Mouse (Mus musculus) embryonic facial prominence, embryonic 11.5 days (tissue): Measurements from ENCODE around the gene Podnl1. TPM values are rescaled to one million over a fixed set of nuclear protein-coding genes. Genes with fewer than 3 reads are reported as not detected.

Experiments used
- ATAC-seq: fragments of 200-750 bp; cut with Nextera tagmentation; replicated peaks from 2 replicates; pipeline ENCODE4 v1.8.0; 2017; ENCODE audit warnings: low read depth; ENCODE audit not compliant: insufficient number of reproducible peaks, low FRiP score, low TSS enrichment
- DNase-seq: peaks from one replicate; pipeline ENCODE4 v3.0.0-alpha.2; 2015; ENCODE audit warnings: low spot score
- H3K27ac ChIP-seq: fragments of 300-500 bp; sonication (generic); replicated peaks from 2 replicates; pipeline ENCODE4 v1.5.1; 2014; ENCODE audit warnings: mild to moderate bottlenecking, low read depth, low read length, control low read depth
- H3K27me3 ChIP-seq: fragments of 300-500 bp; sonication (generic); 2 replicates; pipeline ENCODE4 v1.6.1; 2014; ENCODE audit warnings: mild to moderate bottlenecking, low read length, moderate library complexity, mixed read lengths; ENCODE audit not compliant: control insufficient read depth, insufficient read depth
- H3K36me3 ChIP-seq: fragments of 300-500 bp; sonication (generic); replicated peaks from 2 replicates; pipeline ENCODE4 v1.6.1; 2014; ENCODE audit warnings: low read depth, mild to moderate bottlenecking, low read length, moderate library complexity, mixed read lengths; ENCODE audit not compliant: control insufficient read depth, insufficient read depth
- H3K4me1 ChIP-seq: fragments of 300-500 bp; sonication (generic); 2 replicates; pipeline ENCODE4 v1.6.1; 2014; ENCODE audit warnings: low read length, mixed read lengths; ENCODE audit not compliant: control insufficient read depth, insufficient read depth
- H3K4me2 ChIP-seq: fragments of 300-500 bp; sonication (generic); 2 replicates; pipeline ENCODE4 v1.6.1; 2014; ENCODE audit warnings: low read depth, mild to moderate bottlenecking, control low read depth, low read length, moderate library complexity
- H3K4me3 ChIP-seq: fragments of 300-500 bp; sonication (generic); 2 replicates; pipeline ENCODE4 v1.5.1; 2014; ENCODE audit warnings: low read depth, low read length, control low read depth
- H3K9ac ChIP-seq: fragments of 300-500 bp; sonication (generic); replicated peaks from 2 replicates; pipeline ENCODE4 v1.6.1; 2014; ENCODE audit warnings: mild to moderate bottlenecking, control low read depth, low read length
- H3K9me3 ChIP-seq: fragments of 300-500 bp; sonication (generic); replicated peaks from 2 replicates; pipeline ENCODE4 v1.6.1; 2016; ENCODE audit warnings: mild to moderate bottlenecking, low read length, inconsistent platforms, mixed read lengths; ENCODE audit not compliant: control insufficient read depth
- WGBS: fragments of 180-500 bp; shearing (Covaris S2); extraction: QIAGEN DNeasy Blood & Tissue Kit; methylation state at CpG from one replicate; pipeline ENCODE4 v1.1.7; 2014; 5-methylcytosine and 5-hydroxymethylcytosine counted together
- polyA plus RNA-seq: library from polyadenylated mRNA; unstranded; fragments of >200 nt; fragmentation: Nextera tagmentation; extraction: Ambion mirVana; gene quantifications from 2 replicates; pipeline ENCODE4 v1.2.1, GENCODE M21; 2014

The Podnl1 gene
- polyA plus RNA-seq, 1 experiment from 2014 or later, result not detected

- Histone ChIP-seq H3K27ac (no peak overlapping the region), H3K36me3 (peaks cover 4% of the 10 kb centered on the region), H3K4me1 (no peaks in the 10 kb centered on the region), H3K27me3 (no peaks in the 10 kb centered on the region), H3K4me2 (no peak overlapping the region), H3K9me3 (no peaks in the 10 kb centered on the region), H3K4me3 (no peak overlapping the region), H3K9ac (no peak overlapping the region; the same call in 1 of the 2 replicates)
- ATAC-seq (no peak), DNase-seq (no peak)
- 78% methylated on average over 8 of the region's 8 CpGs for WGBS
Measured at GRCm38 (mm10) chr8:84128277-84128676, 2.5 kb downstream of the Podnl1 start.

- WGBS, result 43% methylated on average over 30 of the region's 30 CpGs
- Histone ChIP-seq H3K4me2 (no peak overlapping the region), H3K4me1 (no peaks in the 10 kb centered on the region), H3K9ac (no peak overlapping the region; the same call in 1 of the 2 replicates), H3K27ac (no peak overlapping the region), H3K27me3 (no peaks in the 10 kb centered on the region), H3K4me3 (no peak overlapping the region), H3K36me3 (peaks cover 9% of the 10 kb centered on the region), H3K9me3 (no peaks in the 10 kb centered on the region)
- no peak for DNase-seq
- no peak for ATAC-seq
Measured at GRCm38 (mm10) chr8:84130806-84131205, 5.0 kb downstream of the Podnl1 start.

GRCm38 (mm10) chr8:84132225-84132624 is 6.4 kb downstream of the Podnl1 start:
- Histone ChIP-seq H3K9me3 (no peaks in the 10 kb centered on the region), H3K27ac (no peak overlapping the region), H3K4me1 (no peaks in the 10 kb centered on the region), H3K4me3 (no peak overlapping the region), H3K27me3 (no peaks in the 10 kb centered on the region), H3K9ac (no peak overlapping the region), H3K36me3 (peaks cover 12% of the 10 kb centered on the region), H3K4me2 (no peak overlapping the region)
- WGBS, result 88% methylated on average over 8 of the region's 8 CpGs
- DNase-seq (no peak), ATAC-seq (no peak)

GRCm38 (mm10) chr8:84137848-84138247 is 12.1 kb downstream of the Podnl1 start:
- peaks cover 13% of the 10 kb centered on the region for H3K36me3 ChIP-seq
- ATAC-seq, result no peak
- WGBS, result 90% methylated on average over 3 of the region's 3 CpGs

GRCm38 (mm10) chr8:84140838-84141237 is 15.0 kb downstream of the Podnl1 start:
- Histone ChIP-seq H3K4me3 (no peak overlapping the region), H3K27ac (no peak overlapping the region), H3K9ac (no peak overlapping the region), H3K4me2 (no peak overlapping the region), H3K9me3 (no peaks in the 10 kb centered on the region), H3K36me3 (peaks cover 11% of the 10 kb centered on the region), H3K4me1 (no peaks in the 10 kb centered on the region), H3K27me3 (no peaks in the 10 kb centered on the region)
- DNase-seq (no peak), ATAC-seq (no peak)
- 81% methylated on average over 4 of the region's 4 CpGs for WGBS

More at GRCm38 (mm10) chr8:84137848-84138247, 12.1 kb downstream of the Podnl1 start:
- Histone ChIP-seq H3K27ac (no peak overlapping the region), H3K27me3 (no peaks in the 10 kb centered on the region), H3K4me2 (no peak overlapping the region), H3K9me3 (no peaks in the 10 kb centered on the region), H3K4me1 (no peaks in the 10 kb centered on the region), H3K4me3 (no peak overlapping the region), H3K9ac (no peak overlapping the region)
- no peak for DNase-seq

GRCm38 (mm10) chr8:84144636-84145245 is 19.0 kb downstream of the Podnl1 start:
- H3K36me3 ChIP-seq, result peaks cover 4% of the 10 kb centered on the region
- 94% methylated on average over 8 of the region's 8 CpGs for WGBS

GRCm38 (mm10) chr8:84147324-84147766 is 21.6 kb downstream of the Podnl1 start:
- H3K27ac ChIP-seq, result no peak overlapping the region
- peaks cover 4% of the 10 kb centered on the region for H3K36me3 ChIP-seq
- peak overlapping the region; percentile 85 for H3K4me2 ChIP-seq
- no peaks in the 10 kb centered on the region for H3K9me3 ChIP-seq
- peak; percentile 30 for DNase-seq
- WGBS, result 10% methylated on average over 14 of the region's 14 CpGs
- peak; percentile 4 for ATAC-seq
- H3K27me3 ChIP-seq, result no peaks in the 10 kb centered on the region
- H3K9ac ChIP-seq, result peak overlapping the region; percentile 88
- 0 out of 2 replicates have a peak, but pooled peaks cover 3% of the 10 kb centered on the region for H3K4me1 ChIP-seq
- peak overlapping the region; percentile 72 for H3K4me3 ChIP-seq

More at GRCm38 (mm10) chr8:84144636-84145245, 19.0 kb downstream of the Podnl1 start:
- Histone ChIP-seq H3K27ac (no peak overlapping the region), H3K9ac (no peak overlapping the region), H3K4me3 (no peak overlapping the region), H3K9me3 (no peaks in the 10 kb centered on the region), H3K27me3 (no peaks in the 10 kb centered on the region), H3K4me1 (0 out of 2 replicates have a peak, but pooled peaks cover 3% of the 10 kb centered on the region), H3K4me2 (no peak overlapping the region)
- DNase-seq (no peak), ATAC-seq (no peak)

GRCm38 (mm10) chr8:84147769-84148530 is 22.2 kb downstream of the Podnl1 start, which contains the start of the genes Cc2d1a and 4930432K21Rik:
Gene Cc2d1a (minus strand): TSS chr8:84147936.
Gene 4930432K21Rik (plus strand): TSS chr8:84148025.
- ATAC-seq, result peak; percentile 89
- H3K27ac ChIP-seq, result no peak within 1 kb of the TSS

More at GRCm38 (mm10) chr8:84147769-84148530, 22.2 kb downstream of the Podnl1 start, which contains the start of the genes Cc2d1a and 4930432K21Rik:
- 17% methylated on average over 48 of the region's 49 CpGs for WGBS
- Histone ChIP-seq H3K9ac (peak within 1 kb of the TSS; percentile 88), H3K4me3 (peak within 1 kb of the TSS; percentile 72), H3K9me3 (no peaks in the 10 kb centered on the region), H3K27me3 (no peaks in the 10 kb centered on the region), H3K4me2 (peak within 1 kb of the TSS; percentile 85), H3K36me3 (peaks cover 4% of the 10 kb centered on the region), H3K4me1 (0 out of 2 replicates have a peak, but pooled peaks cover 3% of the 10 kb centered on the region)
- peak; percentile 97 for DNase-seq
